Mouse (Mus musculus) cerebellum, adult (tissue): Measurements from ENCODE around the gene 4930451I11Rik.

Experiments used
- ATAC-seq: cut with Nextera tagmentation; 2 replicates; pipeline ENCODE4 v1.9.2; 2017; ENCODE audit warnings: mild to moderate bottlenecking, moderate library complexity, mixed read lengths; ENCODE audit not compliant: insufficient number of reproducible peaks, low FRiP score, low TSS enrichment

4930451I11Rik gene

DNA sequence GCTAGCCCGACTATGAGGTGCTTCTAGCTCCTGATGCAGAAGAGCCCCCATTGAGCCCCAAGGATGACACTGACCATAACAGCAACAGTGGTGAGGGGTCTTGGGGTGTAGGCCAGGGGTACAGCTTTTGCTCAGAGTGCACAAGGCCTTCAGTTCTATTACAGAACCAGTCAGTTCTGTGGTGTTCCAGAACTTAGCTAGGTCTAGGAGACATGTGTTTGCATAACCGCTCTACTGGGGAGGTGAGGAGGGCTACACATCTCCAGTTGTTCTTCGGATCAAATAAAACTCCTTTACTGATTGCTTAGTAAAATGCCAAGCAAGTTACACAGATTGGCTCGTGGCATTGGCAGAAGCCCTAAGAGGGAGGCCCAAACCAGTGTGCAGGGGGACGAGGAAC lies at the start of gene 4930451I11Rik:
Gene 4930451I11Rik (minus strand): TSS at position 101 of the 400 bp plus-strand sequence.
- no peak for ATAC-seq

DNA sequence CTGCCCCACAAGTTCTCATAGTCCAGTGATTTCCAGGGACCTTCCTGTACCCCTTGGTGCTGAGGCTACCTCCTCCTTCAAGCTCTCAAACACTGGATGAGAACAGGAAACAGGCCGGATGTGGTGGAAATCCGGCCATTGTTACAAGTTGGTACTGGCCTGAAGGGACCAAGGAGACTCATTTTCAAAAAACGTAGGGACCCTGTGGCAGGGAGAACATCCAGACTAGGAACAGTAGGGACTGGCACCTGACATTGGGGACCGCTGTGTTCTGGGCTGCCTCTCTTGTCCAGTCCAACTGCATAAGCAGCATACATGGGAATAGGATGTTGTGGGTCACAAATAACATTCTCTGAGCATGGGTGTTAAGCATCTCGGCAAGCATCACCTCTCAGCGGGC lies 49.6 kb upstream of the 4930451I11Rik start:
- ATAC-seq = no peak

DNA sequence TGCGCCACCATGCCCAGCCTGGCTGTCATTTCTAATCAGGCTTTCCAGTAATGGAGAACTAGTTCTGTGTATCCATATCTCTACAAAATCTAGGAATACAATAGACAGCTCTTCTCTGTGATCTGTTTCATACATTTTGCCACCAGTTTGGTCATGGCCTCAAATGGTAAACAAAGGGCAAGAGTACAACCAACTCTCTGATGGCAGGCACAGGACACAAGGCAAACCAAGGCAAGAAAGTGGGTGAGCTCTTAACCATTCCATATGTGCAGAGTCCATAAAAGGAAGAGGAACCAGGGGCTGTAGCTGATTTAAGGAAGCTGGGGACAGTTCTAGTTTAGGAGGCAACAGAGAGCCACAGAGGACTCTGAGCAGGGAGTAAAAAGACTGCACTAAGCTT lies 45.8 kb upstream of the 4930451I11Rik start:
- ATAC-seq = no peak

GRCm38 (mm10) chr7:126870520-126870891 lies 39.1 kb upstream of the 4930451I11Rik start:
- no peak for ATAC-seq

GRCm38 (mm10) chr7:126869780-126870519 lies 38.5 kb upstream of the 4930451I11Rik start:
- ATAC-seq = no peak

- no peak for ATAC-seq
Observed at GRCm38 (mm10) chr7:126868003-126868402, 36.6 kb upstream of the 4930451I11Rik start.

DNA sequence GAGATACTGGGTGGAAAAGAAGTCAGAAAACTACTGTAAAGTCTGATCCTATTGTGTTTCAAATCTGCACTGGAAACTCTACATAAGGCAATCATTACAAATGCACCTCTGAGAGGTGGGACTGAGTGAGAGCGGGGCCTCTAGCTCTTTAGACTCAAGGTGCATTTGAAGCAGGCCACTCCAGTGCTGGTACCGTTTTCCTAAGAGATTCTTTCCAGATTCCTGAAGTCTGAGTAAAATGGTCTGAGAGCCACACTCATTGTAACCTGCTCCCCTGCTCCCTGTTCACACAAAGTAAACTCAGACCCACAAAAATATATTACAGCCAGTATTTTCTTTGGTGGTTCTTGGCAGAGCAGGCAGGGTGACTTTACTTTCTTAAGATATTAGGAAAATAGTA lies 36.1 kb upstream of the 4930451I11Rik start:
- no peak for ATAC-seq

GRCm38 (mm10) chr7:126863791-126864190 lies 32.4 kb upstream of the 4930451I11Rik start:
- no peak for ATAC-seq

- peak; percentile 65; the same call in 1 of the 2 replicates for ATAC-seq
Observed at GRCm38 (mm10) chr7:126862147-126862784, 30.8 kb upstream of the 4930451I11Rik start, which contains the start of gene Ino80e. Ino80e (minus strand) TSS chr7:126862377.

- ATAC-seq = peak; percentile 79; the same call in 1 of the 2 replicates
Observed at GRCm38 (mm10) chr7:126861429-126862130, 30.1 kb upstream of the 4930451I11Rik start, which contains the start of gene Hirip3. Hirip3 (plus strand) TSS chr7:126861972.

GRCm38 (mm10) chr7:126860987-126861386 lies 29.5 kb upstream of the 4930451I11Rik start:
- no peak for ATAC-seq

DNA sequence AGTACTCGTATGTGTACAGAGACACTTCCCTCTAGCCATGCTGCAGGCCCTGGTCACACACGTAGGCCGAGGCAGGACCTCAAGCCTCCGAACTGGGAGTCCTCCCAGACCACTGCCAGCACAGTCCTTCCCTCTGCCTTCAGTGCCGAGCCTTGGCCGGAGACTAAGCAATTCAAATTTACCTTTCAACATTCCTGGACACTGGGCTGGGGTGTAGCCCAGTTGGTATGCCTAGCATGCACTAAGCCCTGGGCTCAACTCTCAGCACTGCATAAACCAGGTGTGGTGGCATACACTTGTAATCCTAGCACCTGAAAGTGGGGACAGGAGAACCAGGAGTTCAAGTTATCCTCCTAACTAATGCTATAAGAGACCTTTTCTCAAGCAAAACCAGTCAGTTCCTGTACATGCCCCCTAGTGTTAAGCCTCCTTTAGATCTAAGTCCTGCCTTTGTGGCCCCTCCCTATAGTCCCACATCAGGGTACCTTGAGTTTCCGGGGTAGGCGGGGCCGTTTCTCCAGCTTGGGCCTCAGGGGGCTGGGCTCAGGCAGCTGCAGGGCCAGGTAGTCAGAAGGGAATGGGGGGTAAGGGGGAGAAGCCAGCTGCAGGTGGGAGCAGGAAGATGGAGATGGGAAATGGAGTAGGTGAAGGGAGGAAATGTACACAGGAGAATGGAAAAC lies 25.4 kb upstream of the 4930451I11Rik start:
- ATAC-seq = no peak

- no peak for ATAC-seq
Observed at GRCm38 (mm10) chr7:126855641-126856040, 24.2 kb upstream of the 4930451I11Rik start.

DNA sequence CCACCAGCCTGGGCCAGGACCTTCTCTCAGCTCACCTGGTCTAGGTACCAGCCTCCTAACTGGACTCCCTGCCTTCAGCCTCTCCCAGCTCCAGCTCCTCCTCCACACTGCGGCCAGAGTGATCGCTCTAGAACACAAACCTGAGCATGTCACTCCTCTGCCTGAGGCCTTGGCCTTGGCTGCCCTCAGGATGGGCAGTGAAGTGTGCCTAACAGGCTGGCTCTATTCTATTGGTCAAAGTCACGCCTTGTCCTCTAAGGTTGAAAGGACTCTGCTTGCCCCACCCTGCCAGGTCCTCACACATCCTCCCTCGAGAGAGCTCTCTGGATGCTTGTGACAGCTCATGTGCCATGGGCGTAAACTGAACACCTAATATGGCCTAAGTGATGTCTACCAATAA lies 22.0 kb upstream of the 4930451I11Rik start:
- no peak for ATAC-seq

DNA sequence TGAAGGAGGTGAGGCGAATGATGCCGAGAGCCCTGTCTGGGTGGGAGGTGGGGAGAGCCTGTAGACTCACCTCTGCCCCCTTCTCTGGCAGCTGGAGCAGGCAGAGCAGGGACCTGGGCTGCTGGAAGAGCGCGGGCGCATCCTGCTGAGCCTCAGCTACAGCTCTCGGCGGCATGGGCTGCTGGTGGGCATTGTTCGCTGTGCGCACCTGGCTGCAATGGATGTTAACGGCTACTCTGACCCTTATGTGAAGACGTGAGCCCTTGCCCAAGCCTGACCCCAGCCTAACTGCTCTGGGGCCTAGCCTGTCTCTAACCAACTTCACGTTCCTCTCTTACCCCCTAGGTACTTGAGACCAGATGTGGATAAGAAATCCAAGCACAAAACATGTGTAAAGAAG lies 19.8 kb upstream of the 4930451I11Rik start:
- ATAC-seq = no peak

DNA sequence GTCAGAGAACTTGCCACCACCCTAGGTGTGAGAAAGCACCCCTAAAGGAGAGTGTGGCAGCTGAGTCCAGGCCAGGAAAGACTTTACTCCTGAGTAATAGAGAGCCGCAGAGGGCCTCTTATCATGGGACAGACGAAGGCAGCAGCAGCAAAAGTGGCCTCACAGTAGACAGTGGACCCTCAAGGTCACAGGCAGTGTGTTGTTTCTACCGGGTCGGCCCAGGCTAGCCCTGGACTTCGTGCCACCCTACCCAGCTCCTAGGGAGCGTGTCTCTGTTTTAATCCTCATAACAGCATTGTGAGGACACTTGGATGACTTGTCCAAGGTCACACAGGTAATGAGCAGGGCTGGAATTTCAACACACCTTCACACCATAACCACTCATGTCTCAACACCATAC lies 18.7 kb upstream of the 4930451I11Rik start:
- no peak for ATAC-seq

GRCm38 (mm10) chr7:126848794-126849193 lies 17.4 kb upstream of the 4930451I11Rik start:
- ATAC-seq = no peak

- ATAC-seq = no peak
Observed at GRCm38 (mm10) chr7:126847421-126848398, 16.3 kb upstream of the 4930451I11Rik start.

DNA sequence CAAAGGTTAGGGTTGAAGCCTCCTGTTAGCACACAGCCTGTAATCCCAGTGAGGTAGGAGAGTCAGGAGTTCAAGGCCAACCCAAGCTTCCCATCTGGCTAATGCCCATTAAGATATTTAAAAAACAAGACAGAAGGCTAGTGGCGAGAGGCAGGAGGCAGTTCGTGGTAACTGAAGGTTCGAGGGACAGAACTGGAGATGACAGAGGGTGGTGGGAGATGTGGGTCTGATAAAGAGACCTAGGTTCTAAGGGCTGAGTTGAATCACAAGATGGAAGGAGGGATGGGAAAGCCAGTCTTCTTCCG lies 15.6 kb upstream of the 4930451I11Rik start, which contains the start of gene Doc2a:
Gene Doc2a (plus strand): TSS at position 301 of the 305 bp plus-strand sequence.
- ATAC-seq = no peak
